Mouse (Mus musculus): Measurements from ENCODE around the gene Vmn1r34. TPM values are rescaled to one million over a fixed set of nuclear protein-coding genes. Genes with fewer than 3 reads are reported as not detected.

The Vmn1r34 gene
- not detected for polyA plus RNA-seq (2017; shearing (Covaris generic))

DNA sequence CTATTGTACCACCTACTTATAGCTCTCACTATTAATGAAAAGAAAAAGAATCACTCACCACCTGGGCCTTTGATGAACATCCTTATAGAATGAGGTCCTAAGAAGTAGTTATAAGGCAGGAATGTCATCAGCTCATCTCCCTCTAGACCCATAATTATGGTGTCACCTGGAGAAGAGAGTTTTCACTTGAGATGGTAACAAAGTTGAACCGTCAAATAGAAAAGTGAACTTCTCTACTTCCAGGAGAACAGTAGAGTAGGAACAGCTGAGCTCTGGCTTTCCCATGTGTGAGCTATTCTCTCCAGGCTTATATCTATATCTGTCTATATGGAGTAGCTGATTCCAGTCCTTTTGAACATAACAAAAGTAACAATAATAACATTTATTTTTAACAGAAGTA is at the start of gene Vmn1r34:
TSS of gene Vmn1r34 (minus strand) at position 101 of the 400 bp plus-strand sequence.

DNA sequence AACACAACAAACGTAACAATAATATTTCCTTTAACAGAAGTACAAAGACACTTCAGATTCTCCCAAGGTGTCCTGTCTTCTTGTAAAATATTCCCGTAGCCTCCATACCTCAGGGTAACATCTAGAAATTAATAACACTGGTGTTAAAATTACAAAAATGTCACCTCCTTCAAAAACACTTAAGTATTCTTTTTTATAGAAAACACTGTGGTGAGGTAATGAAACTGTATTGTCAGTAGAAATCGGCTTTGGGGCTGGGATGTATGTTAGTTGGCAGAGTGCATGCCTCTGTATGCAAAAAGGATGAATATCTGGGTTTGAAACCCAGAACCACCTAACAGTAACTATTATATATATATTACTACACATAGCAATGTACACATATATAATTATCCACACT is 42.1 kb upstream of the Vmn1r34 start, which contains the start of gene Vmn1r35:
TSS of gene Vmn1r35 (minus strand) at position 101 of the 400 bp plus-strand sequence.

DNA sequence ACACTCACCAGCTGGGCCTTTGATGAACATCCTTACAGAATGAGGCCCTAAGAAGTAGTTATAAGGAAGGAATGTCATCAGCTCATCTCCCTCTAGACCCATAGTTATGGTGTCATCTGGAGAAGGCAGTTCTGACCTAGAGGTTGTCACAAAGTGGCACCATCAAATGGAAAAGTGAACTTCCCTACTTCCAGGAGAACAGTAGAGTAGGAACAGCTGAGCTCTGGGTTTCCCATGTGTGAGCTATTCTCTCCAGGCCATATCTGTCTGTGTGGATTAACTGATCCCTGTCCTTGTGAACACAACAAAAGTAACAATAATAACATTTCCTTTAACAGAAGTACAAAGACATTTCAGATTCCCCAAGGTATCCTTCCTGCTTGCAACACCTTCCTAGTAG is 25.5 kb downstream of the Vmn1r34 start, which contains the start of gene Vmn1r33:
TSS of gene Vmn1r33 (minus strand) at position 101 of the 400 bp plus-strand sequence.

Other genes starting within 250 kb of the Vmn1r34 start
- 27.9 TPM for gene Mad2l1, start 108.5 kb downstream of the Vmn1r34 start, polyA plus RNA-seq (2017; shearing (Covaris generic))
- not detected for gene Vmn1r32, start 83.8 kb downstream of the Vmn1r34 start, polyA plus RNA-seq (2017; shearing (Covaris generic))
- gene Vmn1r33, start 25.6 kb downstream of the Vmn1r34 start, polyA plus RNA-seq (2017; shearing (Covaris generic)) = not detected
- not detected for gene Vmn1r35, start 42.0 kb upstream of the Vmn1r34 start, polyA plus RNA-seq (2017; shearing (Covaris generic))
- gene Vmn1r36, start 75.3 kb upstream of the Vmn1r34 start, polyA plus RNA-seq (2017; shearing (Covaris generic)) = not detected
- gene Vmn1r37, start 85.5 kb upstream of the Vmn1r34 start, polyA plus RNA-seq (2017; shearing (Covaris generic)) = not detected
- gene Vmn1r38, start 138.7 kb upstream of the Vmn1r34 start, polyA plus RNA-seq (2017; shearing (Covaris generic)) = not detected
- gene Vmn1r39, start 166.7 kb upstream of the Vmn1r34 start, polyA plus RNA-seq (2017; shearing (Covaris generic)) = not detected